Mouse (Mus musculus): ENCODE data around the gene Kctd17. TPM values are rescaled to one million over a fixed set of nuclear protein-coding genes. Genes with fewer than 3 reads are reported as not detected.

The Kctd17 gene
- polyA plus RNA-seq, 2 experiments, result 3.0 to 7.1 TPM

DNA sequence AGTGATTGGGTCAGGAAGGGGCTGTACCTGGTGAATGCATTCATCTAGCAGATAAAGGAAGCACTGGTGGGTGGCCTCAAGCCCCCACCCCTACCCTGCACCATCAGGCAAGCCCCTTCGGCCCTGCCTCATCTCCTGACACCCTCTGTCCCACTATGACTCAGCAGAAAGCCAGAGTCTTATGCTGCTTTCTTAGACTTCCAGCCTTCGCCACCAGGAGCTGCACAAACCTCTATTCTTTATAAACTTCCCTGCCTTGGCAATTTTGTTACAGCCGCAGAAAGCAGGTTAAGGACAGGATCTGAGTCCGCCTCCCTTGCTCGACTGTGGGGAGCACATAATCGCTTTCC is 22.0 kb downstream of the Kctd17 start:
- Histone ChIP-seq H3K4me1 (replicated peaks; ENCODE audit: control insufficient read depth in 2 of 2, insufficient read depth in 2 of 2, low read length in 1 of 2) (peaks cover 16 to 25% of the 10 kb centered on the region in 2 experiments), H3K9me3 (ENCODE audit: control insufficient read depth, low read length) (no peaks in the 10 kb centered on the region), H3K4me3 (ENCODE audit: insufficient read depth in 1 of 2, low read depth in 2 of 2, low read length in 2 of 2) (no peak overlapping the region), H3K36me3 (replicated peaks; ENCODE audit: control insufficient read depth, insufficient read depth, low read depth) (no peaks in the 10 kb centered on the region), H3K4me2 (ENCODE audit: low read depth) (no peak overlapping the region), H3K27ac (no peak overlapping the region), H3K27me3 (ENCODE audit: control insufficient read depth, insufficient read depth, low read length) (no peaks in the 10 kb centered on the region), H3K9ac (replicated peaks) (no peak overlapping the region)
- DNase-seq (ENCODE audit: low read depth in 3 of 3, low spot score in 3 of 3), result peak in 1 of 3 experiments; percentile 35
- TF ChIP-seq EP300 (IDR thresholded peaks at IDR 0.05; ENCODE audit: low read depth), result no peak
- peak; percentile 35; the same call in 1 of the 2 replicates for TF ChIP-seq CTCF (IDR thresholded peaks at IDR 0.05; ENCODE audit: low read depth)
- 50% methylated on average over 6 of the region's 6 CpGs for WGBS (ENCODE audit: insufficient replicate concordance)
- no peak for ATAC-seq (ENCODE audit: insufficient read depth)

DNA sequence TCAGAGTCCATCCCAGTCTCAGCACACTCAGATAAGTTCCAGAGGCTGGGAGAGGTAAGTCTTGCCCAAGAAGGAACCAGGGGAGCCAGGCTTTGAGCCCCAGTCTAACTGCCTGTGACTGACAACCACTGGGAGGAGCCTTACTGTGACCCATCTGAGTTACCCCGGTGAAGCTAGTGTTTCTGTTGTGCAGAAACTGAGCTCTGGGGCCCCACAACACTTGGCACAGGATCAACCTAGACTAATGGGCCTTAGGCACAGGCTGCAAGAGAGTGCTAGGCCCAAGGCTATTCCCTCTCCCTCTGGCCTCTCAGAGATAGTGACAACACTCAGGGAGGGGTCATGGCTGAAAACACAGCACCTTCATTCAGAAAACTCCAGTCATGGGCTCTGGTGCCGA is 22.8 kb downstream of the Kctd17 start:
- no peak overlapping the region for H3K27ac ChIP-seq
- H3K9ac ChIP-seq (replicated peaks), result no peak overlapping the region
- no peaks in the 10 kb centered on the region for H3K36me3 ChIP-seq (replicated peaks; ENCODE audit: control insufficient read depth, insufficient read depth, low read depth)
- DNase-seq (ENCODE audit: low read depth in 3 of 3, low spot score in 3 of 3), result no peak
- H3K4me2 ChIP-seq (ENCODE audit: low read depth), result no peak overlapping the region
- no peak for ATAC-seq (ENCODE audit: insufficient read depth)
- no peak overlapping the region for H3K4me3 ChIP-seq (ENCODE audit: insufficient read depth in 1 of 2, low read depth in 2 of 2, low read length in 2 of 2)
- H3K9me3 ChIP-seq (ENCODE audit: control insufficient read depth, low read length), result no peaks in the 10 kb centered on the region
- H3K4me1 ChIP-seq (replicated peaks; ENCODE audit: control insufficient read depth in 2 of 2, insufficient read depth in 2 of 2, low read length in 1 of 2), result peaks cover 16 to 25% of the 10 kb centered on the region in 2 experiments
- TF ChIP-seq EP300 (IDR thresholded peaks at IDR 0.05; ENCODE audit: low read depth), result no peak
- TF ChIP-seq CTCF (IDR thresholded peaks at IDR 0.05; ENCODE audit: low read depth), result no peak
- no peaks in the 10 kb centered on the region for H3K27me3 ChIP-seq (ENCODE audit: control insufficient read depth, insufficient read depth, low read length)
- WGBS (ENCODE audit: insufficient replicate concordance), result 74% methylated on average over 2 of the region's 2 CpGs

DNA sequence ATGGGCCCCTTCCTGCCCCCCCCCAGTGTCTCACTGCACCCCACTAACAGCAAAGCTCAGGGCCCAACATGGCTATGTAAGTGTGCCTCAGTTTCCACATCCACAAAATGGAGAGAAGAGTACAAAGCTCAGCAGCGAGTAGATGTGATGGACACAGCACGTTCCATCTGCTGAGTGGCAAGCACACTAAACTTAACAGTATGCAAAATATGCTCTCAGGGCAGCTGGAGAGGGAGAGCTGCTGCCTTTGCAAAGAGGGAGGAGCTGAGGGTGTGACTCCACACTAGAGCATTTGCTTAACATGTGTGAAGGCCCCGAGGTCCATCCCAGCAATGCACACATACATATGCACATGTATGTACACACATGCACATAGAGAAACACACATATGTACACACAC is 24.6 kb downstream of the Kctd17 start:
- Histone ChIP-seq H3K36me3 (replicated peaks; ENCODE audit: control insufficient read depth, insufficient read depth, low read depth) (no peaks in the 10 kb centered on the region), H3K4me1 (replicated peaks; ENCODE audit: control insufficient read depth in 2 of 2, insufficient read depth in 2 of 2, low read length in 1 of 2) (peaks cover 15 to 23% of the 10 kb centered on the region in 2 experiments), H3K9me3 (ENCODE audit: control insufficient read depth, low read length) (no peaks in the 10 kb centered on the region), H3K4me3 (ENCODE audit: insufficient read depth in 1 of 2, low read depth in 2 of 2, low read length in 2 of 2) (no peak overlapping the region), H3K27ac (no peak overlapping the region), H3K4me2 (ENCODE audit: low read depth) (no peak overlapping the region), H3K27me3 (ENCODE audit: control insufficient read depth, insufficient read depth, low read length) (no peaks in the 10 kb centered on the region), H3K9ac (replicated peaks) (no peak overlapping the region)
- TF ChIP-seq CTCF (IDR thresholded peaks at IDR 0.05; ENCODE audit: low read depth), result no peak
- no peak for TF ChIP-seq EP300 (IDR thresholded peaks at IDR 0.05; ENCODE audit: low read depth)
- WGBS (ENCODE audit: insufficient replicate concordance), result 70% methylated on average over 3 of the region's 3 CpGs
- ATAC-seq (ENCODE audit: insufficient read depth) (no peak), DNase-seq (ENCODE audit: low read depth in 3 of 3, low spot score in 3 of 3) (no peak)

DNA sequence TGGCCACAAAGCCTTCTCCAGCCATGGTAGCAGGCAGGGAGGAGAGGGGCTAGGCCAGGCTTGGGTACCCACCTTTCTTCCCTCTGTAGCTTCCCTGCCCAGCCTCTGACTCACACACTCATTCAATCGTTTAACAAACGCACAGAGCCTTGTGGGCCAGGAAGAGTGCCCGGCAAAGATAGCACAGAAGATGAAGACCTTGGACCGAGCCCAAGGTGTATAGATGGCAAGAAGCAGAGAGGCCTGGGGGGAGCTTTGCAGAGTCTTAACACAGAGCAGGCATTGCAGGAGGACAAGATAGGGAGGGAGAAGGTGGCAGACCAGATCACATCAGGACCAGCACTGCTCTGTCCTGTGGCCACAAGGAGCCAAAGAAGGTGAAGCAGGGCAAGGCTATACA is 26.8 kb downstream of the Kctd17 start:
- no peak for TF ChIP-seq EP300 (IDR thresholded peaks at IDR 0.05; ENCODE audit: low read depth)
- no peak for TF ChIP-seq CTCF (IDR thresholded peaks at IDR 0.05; ENCODE audit: low read depth)
- WGBS (ENCODE audit: insufficient replicate concordance), result 31% methylated on average over 4 of the region's 4 CpGs
- ATAC-seq (ENCODE audit: insufficient read depth), result no peak

DNA sequence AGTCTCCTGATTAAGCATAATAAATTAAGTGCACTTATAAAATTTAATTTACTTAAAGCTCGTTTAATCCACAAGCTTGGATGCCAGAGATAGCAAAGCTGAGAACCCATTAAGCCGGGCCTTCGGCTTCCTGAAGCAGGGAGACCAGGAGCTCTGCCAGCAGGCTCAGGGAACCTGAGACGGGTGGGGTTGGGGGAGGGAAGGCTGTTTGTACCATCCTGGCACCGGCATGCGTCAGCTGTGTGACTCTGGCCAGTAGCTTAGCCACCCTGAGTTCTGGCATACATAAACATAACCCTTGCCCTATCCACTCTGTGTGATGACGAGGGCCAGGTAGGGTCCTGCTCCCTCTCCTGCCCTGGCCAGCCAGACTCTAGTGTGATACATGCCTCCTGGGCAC is 27.7 kb downstream of the Kctd17 start:
- TF ChIP-seq EP300 (IDR thresholded peaks at IDR 0.05; ENCODE audit: low read depth) (no peak), CTCF (IDR thresholded peaks at IDR 0.05; ENCODE audit: low read depth) (no peak)
- H3K27me3 ChIP-seq (ENCODE audit: control insufficient read depth, insufficient read depth, low read length), result no peaks in the 10 kb centered on the region
- H3K9ac ChIP-seq (replicated peaks), result no peak overlapping the region
- no peak for DNase-seq (ENCODE audit: low read depth in 3 of 3, low spot score in 3 of 3)
- H3K4me2 ChIP-seq (ENCODE audit: low read depth), result no peak overlapping the region
- no peak overlapping the region for H3K27ac ChIP-seq
- no peaks in the 10 kb centered on the region for H3K9me3 ChIP-seq (ENCODE audit: control insufficient read depth, low read length)
- no peak for ATAC-seq (ENCODE audit: insufficient read depth)
- no peaks in the 10 kb centered on the region for H3K4me1 ChIP-seq (replicated peaks; ENCODE audit: control insufficient read depth in 2 of 2, insufficient read depth in 2 of 2, low read length in 1 of 2)
- H3K36me3 ChIP-seq (replicated peaks; ENCODE audit: control insufficient read depth, insufficient read depth, low read depth), result no peaks in the 10 kb centered on the region
- H3K4me3 ChIP-seq (ENCODE audit: insufficient read depth in 1 of 2, low read depth in 2 of 2, low read length in 2 of 2), result no peak overlapping the region
- 57% methylated on average over 7 of the region's 7 CpGs for WGBS (ENCODE audit: insufficient replicate concordance)

More for the DNA sequence above, 26.8 kb downstream of the Kctd17 start:
- DNase-seq (ENCODE audit: low read depth in 3 of 3, low spot score in 3 of 3), result no peak
- Histone ChIP-seq H3K27ac (no peak overlapping the region), H3K9ac (replicated peaks) (no peak overlapping the region), H3K9me3 (ENCODE audit: control insufficient read depth, low read length) (no peaks in the 10 kb centered on the region), H3K4me3 (ENCODE audit: insufficient read depth in 1 of 2, low read depth in 2 of 2, low read length in 2 of 2) (no peak overlapping the region), H3K27me3 (ENCODE audit: control insufficient read depth, insufficient read depth, low read length) (no peaks in the 10 kb centered on the region), H3K36me3 (replicated peaks; ENCODE audit: control insufficient read depth, insufficient read depth, low read depth) (no peaks in the 10 kb centered on the region), H3K4me2 (ENCODE audit: low read depth) (no peak overlapping the region), H3K4me1 (replicated peaks; ENCODE audit: control insufficient read depth in 2 of 2, insufficient read depth in 2 of 2, low read length in 1 of 2) (peaks cover 4 to 6% of the 10 kb centered on the region in 2 experiments)
